Mouse (Mus musculus): Measurements from ENCODE around the gene Rnf225. TPM values are rescaled to one million over a fixed set of nuclear protein-coding genes. Genes with fewer than 3 reads are reported as not detected.

Rnf225 gene
- total and polyA plus RNA-seq, 3 experiments: 0.89 to 2.3 TPM; not detected in 1

- Histone ChIP-seq H3K4me3 (ENCODE audit: control insufficient read depth in 1 of 2, insufficient read depth in 1 of 2, low read depth in 2 of 2, low read length in 2 of 2) (no peak overlapping the region), H3K27me3 (ENCODE audit: control insufficient read depth in 1 of 2, insufficient read depth in 2 of 2, low read length in 2 of 2) (no peaks in the 10 kb centered on the region), H3K9me3 (replicated peaks; ENCODE audit: insufficient read depth, low read length) (no peaks in the 10 kb centered on the region), H3K4me1 (ENCODE audit: control insufficient read depth in 1 of 2, insufficient read depth in 2 of 2, low read length in 2 of 2) (peaks cover 0 to 15% of the 10 kb centered on the region in 2 experiments; a peak in 2 of 4 replicates), H3K9ac (ENCODE audit: control insufficient read depth, low read depth, low read length, poor library complexity, severe bottlenecking) (no peak overlapping the region), H3K27ac (ENCODE audit: control insufficient read depth, low read depth, low read length) (no peak overlapping the region), H3K79me2 (ENCODE audit: control insufficient read depth, insufficient read depth, low read length, poor library complexity) (no peaks in the 10 kb centered on the region; the same call in none of the 2 replicates), H3K36me3 (ENCODE audit: control insufficient read depth in 1 of 2, insufficient read depth in 2 of 2, low read length in 2 of 2) (peaks cover 0 to 11% of the 10 kb centered on the region in 2 experiments; a peak in 2 of 4 replicates)
- TF ChIP-seq POLR2AphosphoS2 (IDR thresholded peaks at IDR 0.05; ENCODE audit: low read length) (no peak), POLR2AphosphoS5 (IDR thresholded peaks at IDR 0.05; ENCODE audit: borderline replicate concordance, low read depth, low read length) (no peak), NRF1 (IDR thresholded peaks at IDR 0.05; ENCODE audit: insufficient read depth, low read depth, low read length, poor library complexity, severe bottlenecking) (no peak), MAFK (IDR thresholded peaks at IDR 0.05; ENCODE audit: borderline replicate concordance, low read depth, low read length) (no peak), ELF1 (IDR thresholded peaks at IDR 0.05; ENCODE audit: low read depth, low read length) (no peak), RCOR1 (IDR thresholded peaks at IDR 0.05; ENCODE audit: low read depth, low read length) (no peak), TCF12 (IDR thresholded peaks at IDR 0.05; ENCODE audit: low read depth, low read length) (no peak), ZNF384 (IDR thresholded peaks at IDR 0.05; ENCODE audit: low read depth, low read length) (no peak), HCFC1 (IDR thresholded peaks at IDR 0.05; ENCODE audit: low read depth, low read length) (no peak), MAX (IDR thresholded peaks at IDR 0.05; ENCODE audit: low read length) (no peak), GABPA (IDR thresholded peaks at IDR 0.05; ENCODE audit: low read depth, low read length) (no peak), CHD1 (IDR thresholded peaks at IDR 0.05; ENCODE audit: low read depth, low read length) (no peak)
- DNase-seq (ENCODE audit: low read depth, low spot score): no peak
These were observed 52.6 kb downstream of the Rnf225 start for GRCm38 (mm10) chr7:12979776-12980175.

- Histone ChIP-seq H3K36me3 (ENCODE audit: control insufficient read depth in 1 of 2, insufficient read depth in 2 of 2, low read length in 2 of 2) (peaks cover 0 to 11% of the 10 kb centered on the region in 2 experiments; a peak in 2 of 4 replicates), H3K27me3 (ENCODE audit: control insufficient read depth in 1 of 2, insufficient read depth in 2 of 2, low read length in 2 of 2) (no peaks in the 10 kb centered on the region), H3K9me3 (replicated peaks; ENCODE audit: insufficient read depth, low read length) (no peaks in the 10 kb centered on the region), H3K27ac (ENCODE audit: control insufficient read depth, low read depth, low read length) (no peak overlapping the region), H3K79me2 (ENCODE audit: control insufficient read depth, insufficient read depth, low read length, poor library complexity) (no peaks in the 10 kb centered on the region; the same call in none of the 2 replicates), H3K9ac (ENCODE audit: control insufficient read depth, low read depth, low read length, poor library complexity, severe bottlenecking) (no peak overlapping the region), H3K4me1 (ENCODE audit: control insufficient read depth in 1 of 2, insufficient read depth in 2 of 2, low read length in 2 of 2) (peaks cover 0 to 15% of the 10 kb centered on the region in 2 experiments; a peak in 2 of 4 replicates), H3K4me3 (ENCODE audit: control insufficient read depth in 1 of 2, insufficient read depth in 1 of 2, low read depth in 2 of 2, low read length in 2 of 2) (no peak overlapping the region)
- DNase-seq (ENCODE audit: low read depth, low spot score): no peak
- TF ChIP-seq MYB (IDR thresholded peaks at IDR 0.05; ENCODE audit: low read depth, low read length): no peak
- TF ChIP-seq MAFK (IDR thresholded peaks at IDR 0.05; ENCODE audit: borderline replicate concordance, low read depth, low read length): no peak
- no peak for TF ChIP-seq NELFE (IDR thresholded peaks at IDR 0.05; ENCODE audit: low read depth, low read length)
- TF ChIP-seq ZNF384 (IDR thresholded peaks at IDR 0.05; ENCODE audit: low read depth, low read length): no peak
- TF ChIP-seq CTCF (IDR thresholded peaks at IDR 0.05 in 2 of 3, conservative IDR thresholded peaks at IDR 0.05 in 1 of 3; ENCODE audit: control insufficient read depth in 1 of 3, insufficient read depth in 1 of 3, low read depth in 2 of 3, low read length in 3 of 3, poor library complexity in 1 of 3, severe bottlenecking in 1 of 3): no peak
- no peak for TF ChIP-seq ZC3H11A (IDR thresholded peaks at IDR 0.05; ENCODE audit: low read depth, low read length)
These were observed 53.1 kb downstream of the Rnf225 start for GRCm38 (mm10) chr7:12980291-12980690.

Other genes starting within 250 kb of the Rnf225 start
- gene Vmn2r55, start 242.4 kb upstream of the Rnf225 start, total RNA-seq (2012; rRNA removed): not detected in 2 replicates
- not detected for gene Vmn2r55, start 242.4 kb upstream of the Rnf225 start, polyA plus RNA-seq (2012; ENCODE audit: insufficient read depth in 1 of 2, insufficient read length in 2 of 2, low read depth in 1 of 2, low replicate concordance in 2 of 2, missing spikeins in 1 of 2)
- not detected in 2 replicates for gene Vmn2r56, start 192.4 kb upstream of the Rnf225 start, total RNA-seq (2012; rRNA removed)
- gene Vmn2r56, start 192.4 kb upstream of the Rnf225 start, polyA plus RNA-seq (2012; ENCODE audit: insufficient read depth in 1 of 2, insufficient read length in 2 of 2, low read depth in 1 of 2, low replicate concordance in 2 of 2, missing spikeins in 1 of 2): not detected
- gene Zscan18, start 123.8 kb upstream of the Rnf225 start, total RNA-seq (2012; rRNA removed): not detected in 2 replicates
- under 1 TPM in 1 of 2 experiments, not detected in 1; 0.04 TPM for gene Zscan18, start 123.8 kb upstream of the Rnf225 start, polyA plus RNA-seq (2012; ENCODE audit: insufficient read depth in 1 of 2, insufficient read length in 2 of 2, low read depth in 1 of 2, low replicate concordance in 2 of 2, missing spikeins in 1 of 2)
- 2.8 and 3.2 TPM in 2 replicates for gene Zfp329, start 108.6 kb upstream of the Rnf225 start, total RNA-seq (2012; rRNA removed)
- gene Zfp329, start 108.6 kb upstream of the Rnf225 start, polyA plus RNA-seq (2012; ENCODE audit: insufficient read depth in 1 of 2, insufficient read length in 2 of 2, low read depth in 1 of 2, low replicate concordance in 2 of 2, missing spikeins in 1 of 2): 1 to 10 TPM in 1 of 2 experiments, not detected in 1; 3.4 TPM
- 27.5 and 28.2 TPM in 2 replicates for gene Zfp110, start 92.7 kb upstream of the Rnf225 start, total RNA-seq (2012; rRNA removed)
- gene Zfp110, start 92.7 kb upstream of the Rnf225 start, polyA plus RNA-seq (2012; ENCODE audit: insufficient read depth in 1 of 2, insufficient read length in 2 of 2, low read depth in 1 of 2, low replicate concordance in 2 of 2, missing spikeins in 1 of 2): 10 to 100 TPM; 17.0 to 86.6 TPM
- 1.1 TPM in 2 replicates for gene Zfp128, start 46.2 kb upstream of the Rnf225 start, total RNA-seq (2012; rRNA removed)
- 1 to 10 TPM in 1 of 2 experiments, not detected in 1; 1.5 TPM for gene Zfp128, start 46.2 kb upstream of the Rnf225 start, polyA plus RNA-seq (2012; ENCODE audit: insufficient read depth in 1 of 2, insufficient read length in 2 of 2, low read depth in 1 of 2, low replicate concordance in 2 of 2, missing spikeins in 1 of 2)
- gene Zscan22, start 29.6 kb upstream of the Rnf225 start, total RNA-seq (2012; rRNA removed): 1.3 and 2.5 TPM in 2 replicates
- gene Zscan22, start 29.6 kb upstream of the Rnf225 start, polyA plus RNA-seq (2012; ENCODE audit: insufficient read depth in 1 of 2, insufficient read length in 2 of 2, low read depth in 1 of 2, low replicate concordance in 2 of 2, missing spikeins in 1 of 2): 1 to 10 TPM in 1 of 2 experiments, not detected in 1; 7.1 TPM
- gene Rps5, start 5.1 kb upstream of the Rnf225 start, total RNA-seq (2012; rRNA removed): 3,873 and 4,196 TPM in 2 replicates
- gene Rps5, start 5.1 kb upstream of the Rnf225 start, polyA plus RNA-seq (2012; ENCODE audit: insufficient read depth in 1 of 2, insufficient read length in 2 of 2, low read depth in 1 of 2, low replicate concordance in 2 of 2, missing spikeins in 1 of 2): 1,000 to 10,000 TPM in 1 of 2 experiments, 100 to 1,000 TPM in 1; 960 to 2,915 TPM
- gene Zfp324, start 38.4 kb downstream of the Rnf225 start, total RNA-seq (2012; rRNA removed): 5.9 and 9.9 TPM in 2 replicates
- gene Zfp324, start 38.4 kb downstream of the Rnf225 start, polyA plus RNA-seq (2012; ENCODE audit: insufficient read depth in 1 of 2, insufficient read length in 2 of 2, low read depth in 1 of 2, low replicate concordance in 2 of 2, missing spikeins in 1 of 2): 1 to 10 TPM in 1 of 2 experiments, not detected in 1; 5.2 TPM
- 3.4 TPM in 2 replicates for gene Zfp446, start 50.4 kb downstream of the Rnf225 start, total RNA-seq (2012; rRNA removed)
- gene Zfp446, start 50.4 kb downstream of the Rnf225 start, polyA plus RNA-seq (2012; ENCODE audit: insufficient read depth in 1 of 2, insufficient read length in 2 of 2, low read depth in 1 of 2, low replicate concordance in 2 of 2, missing spikeins in 1 of 2): 1 to 10 TPM in 1 of 2 experiments, not detected in 1; 4.9 TPM
- gene Slc27a5, start 70.8 kb downstream of the Rnf225 start, total RNA-seq (2012; rRNA removed): not detected in 2 replicates
- under 1 TPM in 1 of 2 experiments, not detected in 1; 0.13 TPM for gene Slc27a5, start 70.8 kb downstream of the Rnf225 start, polyA plus RNA-seq (2012; ENCODE audit: insufficient read depth in 1 of 2, insufficient read length in 2 of 2, low read depth in 1 of 2, low replicate concordance in 2 of 2, missing spikeins in 1 of 2)
- gene Trim28, start 71.7 kb downstream of the Rnf225 start, total RNA-seq (2012; rRNA removed): 605 and 702 TPM in 2 replicates
- 1,000 to 10,000 TPM in 1 of 2 experiments, 100 to 1,000 TPM in 1; 104 to 1,160 TPM for gene Trim28, start 71.7 kb downstream of the Rnf225 start, polyA plus RNA-seq (2012; ENCODE audit: insufficient read depth in 1 of 2, insufficient read length in 2 of 2, low read depth in 1 of 2, low replicate concordance in 2 of 2, missing spikeins in 1 of 2)
- 15.8 and 16.8 TPM in 2 replicates for gene Zbtb45, start 82.6 kb downstream of the Rnf225 start, total RNA-seq (2012; rRNA removed)
- 10 to 100 TPM in 1 of 2 experiments, not detected in 1; 36.3 TPM for gene Zbtb45, start 82.6 kb downstream of the Rnf225 start, polyA plus RNA-seq (2012; ENCODE audit: insufficient read depth in 1 of 2, insufficient read length in 2 of 2, low read depth in 1 of 2, low replicate concordance in 2 of 2, missing spikeins in 1 of 2)
- 94.9 and 100 TPM in 2 replicates for gene Chmp2a, start 107.4 kb downstream of the Rnf225 start, total RNA-seq (2012; rRNA removed)
- gene Chmp2a, start 107.4 kb downstream of the Rnf225 start, polyA plus RNA-seq (2012; ENCODE audit: insufficient read depth in 1 of 2, insufficient read length in 2 of 2, low read depth in 1 of 2, low replicate concordance in 2 of 2, missing spikeins in 1 of 2): 100 to 1,000 TPM in 1 of 2 experiments, not detected in 1; 180 TPM
- gene Ube2m, start 110.9 kb downstream of the Rnf225 start, total RNA-seq (2012; rRNA removed): 134 and 148 TPM in 2 replicates
- gene Ube2m, start 110.9 kb downstream of the Rnf225 start, polyA plus RNA-seq (2012; ENCODE audit: insufficient read depth in 1 of 2, insufficient read length in 2 of 2, low read depth in 1 of 2, low replicate concordance in 2 of 2, missing spikeins in 1 of 2): 100 to 1,000 TPM in 1 of 2 experiments, not detected in 1; 336 TPM
- 0.77 and 0.85 TPM in 2 replicates for gene Mzf1, start 127.3 kb downstream of the Rnf225 start, total RNA-seq (2012; rRNA removed)
- gene Mzf1, start 127.3 kb downstream of the Rnf225 start, polyA plus RNA-seq (2012; ENCODE audit: insufficient read depth in 1 of 2, insufficient read length in 2 of 2, low read depth in 1 of 2, low replicate concordance in 2 of 2, missing spikeins in 1 of 2): 1 to 10 TPM in 1 of 2 experiments, not detected in 1; 2.4 TPM
- not detected in 2 replicates for gene Vmn1r85, start 167.8 kb downstream of the Rnf225 start, total RNA-seq (2012; rRNA removed)
- not detected for gene Vmn1r85, start 167.8 kb downstream of the Rnf225 start, polyA plus RNA-seq (2012; ENCODE audit: insufficient read depth in 1 of 2, insufficient read length in 2 of 2, low read depth in 1 of 2, low replicate concordance in 2 of 2, missing spikeins in 1 of 2)
- not detected in 2 replicates for gene Vmn1r86, start 192.5 kb downstream of the Rnf225 start, total RNA-seq (2012; rRNA removed)
- gene Vmn1r86, start 192.5 kb downstream of the Rnf225 start, polyA plus RNA-seq (2012; ENCODE audit: insufficient read depth in 1 of 2, insufficient read length in 2 of 2, low read depth in 1 of 2, low replicate concordance in 2 of 2, missing spikeins in 1 of 2): not detected
- not detected in 2 replicates for gene Vmn1r87, start 212.7 kb downstream of the Rnf225 start, total RNA-seq (2012; rRNA removed)
- under 1 TPM in 1 of 2 experiments, not detected in 1; 0.01 TPM for gene Vmn1r87, start 212.7 kb downstream of the Rnf225 start, polyA plus RNA-seq (2012; ENCODE audit: insufficient read depth in 1 of 2, insufficient read length in 2 of 2, low read depth in 1 of 2, low replicate concordance in 2 of 2, missing spikeins in 1 of 2)
- gene Vmn1r88, start 232.2 kb downstream of the Rnf225 start, total RNA-seq (2012; rRNA removed): 0.04 TPM in 1 of 2 replicates, not detected in the other
- gene Vmn1r88, start 232.2 kb downstream of the Rnf225 start, polyA plus RNA-seq (2012; ENCODE audit: insufficient read depth in 1 of 2, insufficient read length in 2 of 2, low read depth in 1 of 2, low replicate concordance in 2 of 2, missing spikeins in 1 of 2): not detected